ENCODE assay signal across 26 mouse cellular contexts in the genomic region with DNA sequence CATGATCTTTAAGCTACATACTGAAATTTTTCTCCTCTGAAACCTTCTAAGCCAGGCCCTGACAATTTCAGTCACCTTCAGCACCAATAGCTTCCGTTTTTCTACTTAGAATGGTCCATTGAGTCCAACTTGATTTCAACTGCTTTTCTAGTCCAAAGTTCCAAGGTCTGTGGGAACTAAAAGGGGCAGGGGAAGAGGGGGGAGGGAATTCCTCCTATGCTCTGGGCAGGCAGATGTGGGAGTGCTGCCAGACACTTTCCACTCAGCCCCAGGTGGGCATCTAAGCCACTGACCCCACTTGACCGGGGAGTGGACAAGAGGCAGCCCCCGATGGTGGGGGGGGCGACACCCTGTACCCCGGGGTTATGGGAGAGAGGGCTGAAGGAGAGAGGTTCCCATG. TPM values are rescaled to one million over a fixed set of nuclear protein-coding genes. Genes with fewer than 3 reads are reported as not detected.
"Had no signal": no experiment of that assay in that cellular context is flagged by ENCODE, and none has a peak within 500 bp of the region (broad histone marks: within the 10 kb centered on the region; RNA-seq: fewer than 3 reads in every experiment).

No protein-coding gene starts in this region.

- H3K27me3 ChIP-seq: liver, embryonic 12.5 days; liver, embryonic 15.5 days; lung, embryonic 15.5 days; midbrain, embryonic 13.5 days; neural tube, embryonic 13.5 days had no signal

- DNase-seq: layer of hippocampus, postnatal 36 days; lung, adult 18-20 months; lung, postnatal 10 days; lung, postnatal 36 days; retina, postnatal 1 day; right cerebral cortex, postnatal 25 days; spleen, adult 18-20 months; thymus, adult 18-20 months; thymus, postnatal 36 days had no signal

- H3K9ac ChIP-seq: liver, embryonic 12.5 days; liver, embryonic 15.5 days; lung, embryonic 15.5 days; midbrain, embryonic 13.5 days; neural tube, embryonic 13.5 days had no signal

- H3K4me2 ChIP-seq: liver, embryonic 12.5 days; liver, embryonic 15.5 days; lung, embryonic 15.5 days; midbrain, embryonic 13.5 days; neural tube, embryonic 13.5 days had no signal

- ATAC-seq: intestine, embryonic 16.5 days; liver, embryonic 12.5 days; midbrain, embryonic 13.5 days; midbrain, embryonic 16.5 days had no signal

- H3K4me1 ChIP-seq: liver, embryonic 12.5 days; liver, embryonic 15.5 days; midbrain, embryonic 10.5 days; midbrain, embryonic 13.5 days; neural tube, embryonic 13.5 days had no signal

- H3K4me3 ChIP-seq: left cerebral cortex, adult 2 months; liver, embryonic 12.5 days; liver, embryonic 15.5 days; lung, embryonic 15.5 days; megakaryocyte, embryonic 14.5 days; midbrain, embryonic 10.5 days; midbrain, embryonic 13.5 days; myocyte; neural tube, embryonic 13.5 days had no signal

- H3K9me3 ChIP-seq: liver, embryonic 12.5 days; liver, embryonic 15.5 days; lung, embryonic 15.5 days; midbrain, embryonic 10.5 days; midbrain, embryonic 13.5 days; neural tube, embryonic 13.5 days had no signal

- H3K36me3 ChIP-seq: liver, embryonic 12.5 days; liver, embryonic 15.5 days; lung, embryonic 15.5 days; midbrain, embryonic 10.5 days; midbrain, embryonic 13.5 days; neural tube, embryonic 13.5 days had no signal

- H3K27ac ChIP-seq: left cerebral cortex, adult 2 months; liver, embryonic 12.5 days; liver, embryonic 15.5 days; lung, embryonic 15.5 days; midbrain, embryonic 10.5 days; midbrain, embryonic 13.5 days; neural tube, embryonic 13.5 days had no signal

RNA-seq across cellular contexts. Expression of gene Gimap3, which starts 33.7 kb away (rescaled TPM):
- total RNA-seq: layer of hippocampus, adult 8-10 months; layer of hippocampus, postnatal 10 days; layer of hippocampus, postnatal 36 days; left cerebral cortex, adult 2 months; left cerebral cortex, postnatal 10 days; left cerebral cortex, postnatal 36 days had no signal
- polyA plus RNA-seq: limb, embryonic 11.5 days; limb, embryonic 14.5 days; liver, embryonic 12.5 days; midbrain, embryonic 10.5 days; midbrain, embryonic 13.5 days; midbrain, embryonic 16.5 days; myocyte; neural tube, embryonic 13.5 days had no signal

RNA-seq across cellular contexts. Expression of gene Gimap5, which starts 58.3 kb away (rescaled TPM):
- polyA plus RNA-seq: myocyte had no signal
